Mouse (Mus musculus) spleen, adult 2 months (tissue): ENCODE measurements around the gene Echs1.

Experiments
- CTCF ChIP-seq: fragments of 200-500 bp; IDR thresholded peaks from 2 replicates; pipeline ENCODE4 v1.5.1; 2011; ENCODE audit warnings: mild to moderate bottlenecking, inconsistent platforms; ENCODE audit not compliant: insufficient read depth, insufficient read length, insufficient replicate concordance; ENCODE audit errors: extremely low read depth
- POLR2A ChIP-seq: fragments of 200-500 bp; IDR thresholded peaks from 2 replicates; pipeline ENCODE4 v1.6.1; 2011; ENCODE audit warnings: low read depth, low read length, inconsistent platforms

GRCm38 (mm10) chr7:140077698-140078097 lies 38.6 kb downstream of the Echs1 start:
- TF ChIP-seq POLR2A (no peak), CTCF (no peak)
